Mouse (Mus musculus) embryonic fibroblast, embryonic 13.5 days (primary cell): ENCODE results near the gene Map3k5. TPM values are rescaled to one million over a fixed set of nuclear protein-coding genes. Genes with fewer than 3 reads are reported as not detected.

Source experiments
- H3K27ac ChIP-seq: 2 replicates; pipeline ENCODE4 v1.5.1; 2012; ENCODE audit warnings: low read length, control low read depth, inconsistent platforms; ENCODE audit not compliant: insufficient read depth
- H3K4me1 ChIP-seq: 2 replicates; pipeline ENCODE4 v1.6.1; 2011; ENCODE audit warnings: low read length; ENCODE audit not compliant: control insufficient read depth, insufficient read depth
- H3K4me3 ChIP-seq: 2 replicates; pipeline ENCODE4 v1.5.1; 2011; ENCODE audit warnings: mild to moderate bottlenecking, control low read depth, low read length; ENCODE audit not compliant: insufficient read depth
- CTCF ChIP-seq: IDR thresholded peaks from 2 replicates; pipeline ENCODE4 v1.5.1; 2011; ENCODE audit warnings: mild to moderate bottlenecking, control low read depth, low read length, moderate library complexity, borderline replicate concordance; ENCODE audit not compliant: insufficient read depth
- POLR2A ChIP-seq: IDR thresholded peaks from 2 replicates; pipeline ENCODE4 v1.6.1; 2011; ENCODE audit warnings: low read depth, mild to moderate bottlenecking, control low read depth, low read length, moderate library complexity
- polyA plus RNA-seq: library from polyadenylated mRNA; stranded (reverse); fragments of >200 nt; gene quantifications from 2 replicates; pipeline ENCODE4 v1.2.4, GENCODE M21; 2011; ENCODE audit warnings: low read depth; ENCODE audit not compliant: missing spikeins, insufficient read length

Map3k5 gene
- polyA plus RNA-seq, 1 experiment, result 4.7 TPM

- Histone ChIP-seq H3K4me1 (no peaks in the 10 kb centered on the region), H3K27ac (no peak overlapping the region), H3K4me3 (no peak overlapping the region)
- TF ChIP-seq POLR2A (no peak), CTCF (no peak)
Measured at GRCm38 (mm10) chr10:20112026-20112973, 178.0 kb downstream of the Map3k5 start.

GRCm38 (mm10) chr10:20119504-20120425 is 185.5 kb downstream of the Map3k5 start:
- Histone ChIP-seq H3K4me3 (no peak overlapping the region), H3K27ac (no peak overlapping the region), H3K4me1 (peaks cover 3% of the 10 kb centered on the region; the same call in 1 of the 2 replicates)
- no peak for TF ChIP-seq CTCF

DNA sequence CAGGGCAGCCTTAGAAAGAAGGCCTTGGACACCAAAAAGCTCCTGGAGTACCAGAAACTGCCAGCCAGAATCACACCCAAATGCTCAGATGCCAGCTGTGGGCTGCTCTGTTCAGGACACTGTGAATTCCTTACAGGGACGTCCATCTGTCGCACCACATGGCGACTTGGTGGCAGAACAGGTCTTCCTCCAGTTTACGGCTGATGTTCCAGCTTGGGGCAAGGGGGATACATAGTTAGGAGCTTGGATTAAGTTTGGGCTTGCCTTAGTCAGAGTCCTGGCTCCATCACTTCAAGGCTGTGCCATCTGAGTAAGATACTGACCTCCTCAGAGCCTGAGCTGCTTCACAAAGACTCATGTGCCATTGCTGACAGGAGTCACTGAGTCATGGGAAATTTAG is 187.7 kb downstream of the Map3k5 start:
- Histone ChIP-seq H3K4me3 (no peak overlapping the region), H3K27ac (no peak overlapping the region), H3K4me1 (peaks cover 3% of the 10 kb centered on the region; the same call in 1 of the 2 replicates)
- no peak for TF ChIP-seq POLR2A
- no peak for TF ChIP-seq CTCF

DNA sequence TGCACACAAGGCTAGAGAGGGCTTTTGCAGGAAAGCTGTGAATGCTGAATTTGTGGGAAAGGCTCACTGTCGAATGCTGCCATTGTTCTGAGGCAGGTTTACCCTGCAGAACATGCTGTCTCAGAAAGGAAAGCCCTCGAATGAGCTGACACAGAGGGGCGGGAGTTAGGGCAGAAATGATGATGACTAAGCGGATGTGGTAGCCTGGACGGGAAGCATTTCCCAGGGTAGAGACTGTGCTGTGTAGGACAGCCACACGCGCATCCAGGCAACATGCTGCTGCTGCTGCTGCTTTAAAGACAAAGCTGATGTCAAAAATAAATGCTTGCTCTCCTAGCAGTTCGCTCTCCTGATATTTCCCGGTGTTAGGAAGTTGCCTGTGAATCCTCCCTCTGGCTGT is 189.1 kb downstream of the Map3k5 start:
- peaks cover 3% of the 10 kb centered on the region; the same call in 1 of the 2 replicates for H3K4me1 ChIP-seq
- no peak overlapping the region for H3K4me3 ChIP-seq
- TF ChIP-seq POLR2A, result no peak; the same call in 1 of the 2 replicates
- no peak for TF ChIP-seq CTCF
- H3K27ac ChIP-seq, result no peak overlapping the region

- Histone ChIP-seq H3K4me1 (peaks cover 3% of the 10 kb centered on the region; the same call in 1 of the 2 replicates), H3K27ac (no peak overlapping the region), H3K4me3 (no peak overlapping the region)
- TF ChIP-seq POLR2A, result no peak
Measured at GRCm38 (mm10) chr10:20124576-20124975, 190.3 kb downstream of the Map3k5 start.

DNA sequence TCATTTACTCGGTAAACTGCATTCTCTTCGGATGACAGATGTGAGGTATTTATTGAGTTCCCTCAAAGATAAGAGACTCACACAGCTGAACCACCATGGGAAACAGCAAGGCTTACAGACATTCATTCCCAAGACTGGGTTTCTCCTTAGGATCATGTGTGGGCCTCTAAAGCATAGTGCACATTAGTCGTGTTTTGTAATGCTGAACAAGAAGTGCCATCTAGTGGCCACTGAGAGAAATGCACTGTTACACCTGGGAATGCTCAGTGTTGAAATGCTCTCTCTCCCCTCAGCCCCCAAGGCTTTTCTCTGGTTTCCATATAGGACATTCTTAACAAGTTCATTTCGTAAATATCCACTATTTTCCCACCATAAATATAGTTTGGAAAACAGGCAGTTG is 191.0 kb downstream of the Map3k5 start:
- TF ChIP-seq POLR2A (no peak), CTCF (peak; percentile 39; the same call in 1 of the 2 replicates)
- peaks cover 3% of the 10 kb centered on the region; the same call in 1 of the 2 replicates for H3K4me1 ChIP-seq

GRCm38 (mm10) chr10:20132933-20133652 is 198.8 kb downstream of the Map3k5 start:
- Histone ChIP-seq H3K27ac (no peak overlapping the region), H3K4me3 (no peak overlapping the region)
- TF ChIP-seq CTCF, result no peak
- no peak for TF ChIP-seq POLR2A

More for the DNA sequence above, 191.0 kb downstream of the Map3k5 start:
- no peak overlapping the region for H3K4me3 ChIP-seq
- no peak overlapping the region for H3K27ac ChIP-seq

DNA sequence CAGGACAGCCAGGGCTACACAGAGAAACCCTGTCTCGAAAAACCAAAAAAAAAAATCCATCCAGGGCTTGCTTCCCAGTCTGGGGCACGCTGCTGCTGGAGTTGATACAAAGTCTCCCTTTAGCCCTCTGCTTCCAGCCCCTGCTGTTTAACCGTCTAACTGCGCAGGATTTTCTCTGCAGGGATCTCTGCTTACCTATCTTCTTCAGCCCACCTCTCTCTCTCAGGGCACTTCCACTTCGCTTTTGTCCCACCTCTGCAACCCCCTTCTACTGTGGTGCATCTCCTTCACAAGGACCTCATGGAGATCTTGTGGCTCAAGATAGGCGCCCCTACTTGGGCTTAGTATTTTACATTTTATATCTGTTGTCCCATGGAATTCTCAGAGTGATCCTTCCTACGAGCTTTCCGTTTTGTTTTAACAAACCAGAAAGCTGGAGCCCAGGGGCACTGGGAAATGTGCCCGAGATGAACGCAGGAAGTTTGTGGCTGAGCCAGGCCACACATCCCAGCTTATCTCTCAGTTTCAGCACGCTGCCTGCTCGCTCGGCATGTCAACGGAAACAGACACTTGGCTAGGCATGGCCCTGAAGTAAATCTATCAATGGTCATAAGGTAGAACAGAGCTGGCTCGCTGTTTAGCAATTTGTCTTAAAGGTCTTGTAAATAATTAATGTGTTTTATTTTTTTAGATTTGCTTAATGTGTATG is 201.2 kb downstream of the Map3k5 start:
- no peak overlapping the region for H3K4me3 ChIP-seq
- TF ChIP-seq POLR2A (no peak), CTCF (no peak)
- no peaks in the 10 kb centered on the region for H3K4me1 ChIP-seq
- H3K27ac ChIP-seq, result no peak overlapping the region

More at GRCm38 (mm10) chr10:20132933-20133652, 198.8 kb downstream of the Map3k5 start:
- no peaks in the 10 kb centered on the region for H3K4me1 ChIP-seq
